Mouse (Mus musculus) cerebellum, postnatal 14 days (tissue): ENCODE measurements at regions not wholly inside any gene's neighbourhood (a gene's known extent, or its start where the extent isn't known, plus 50 kb on each side); places are given as distances from the start of the nearest gene placed in this dataset.

ENCODE experiments used
- DNase-seq, 2 experiments: peaks; one replicate each; pipeline ENCODE4 v3.0.0; 2021; ENCODE audit warnings: mixed read lengths in 2 of 2

DNA sequence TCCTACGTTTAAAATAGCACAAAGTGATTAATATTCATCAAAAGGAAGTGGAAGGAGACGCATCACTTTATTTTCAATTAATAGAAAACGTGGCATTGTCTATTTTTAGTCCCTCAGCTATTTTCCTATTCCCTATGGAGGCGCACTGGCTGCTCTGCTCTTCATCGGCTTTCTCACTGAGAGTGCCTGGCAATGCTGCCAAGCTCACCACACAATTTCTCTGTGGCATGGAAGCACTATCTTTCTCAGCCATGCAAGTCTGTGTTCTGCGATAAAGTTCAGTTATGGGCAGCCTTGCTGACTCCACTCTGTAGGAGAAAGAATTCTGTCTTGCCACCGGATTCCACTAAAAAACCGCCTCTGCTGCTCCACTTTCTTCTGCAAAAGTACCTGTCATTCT lies 67.1 kb upstream of the Mgat4c start:
- DNase-seq: peak; percentile 2 to 12
